Mouse (Mus musculus): ENCODE results near the gene Amn1. TPM values are rescaled to one million over a fixed set of nuclear protein-coding genes. Genes with fewer than 3 reads are reported as not detected.
"Not testable (repeated sequence)": the region's sequence is repeated elsewhere in the genome, so short reads cannot be mapped to it uniquely, and the experiment has no call there.

Gene Amn1
- total RNA-seq (2021), result 10 to 100 TPM; 21.2 to 30.3 TPM

DNA sequence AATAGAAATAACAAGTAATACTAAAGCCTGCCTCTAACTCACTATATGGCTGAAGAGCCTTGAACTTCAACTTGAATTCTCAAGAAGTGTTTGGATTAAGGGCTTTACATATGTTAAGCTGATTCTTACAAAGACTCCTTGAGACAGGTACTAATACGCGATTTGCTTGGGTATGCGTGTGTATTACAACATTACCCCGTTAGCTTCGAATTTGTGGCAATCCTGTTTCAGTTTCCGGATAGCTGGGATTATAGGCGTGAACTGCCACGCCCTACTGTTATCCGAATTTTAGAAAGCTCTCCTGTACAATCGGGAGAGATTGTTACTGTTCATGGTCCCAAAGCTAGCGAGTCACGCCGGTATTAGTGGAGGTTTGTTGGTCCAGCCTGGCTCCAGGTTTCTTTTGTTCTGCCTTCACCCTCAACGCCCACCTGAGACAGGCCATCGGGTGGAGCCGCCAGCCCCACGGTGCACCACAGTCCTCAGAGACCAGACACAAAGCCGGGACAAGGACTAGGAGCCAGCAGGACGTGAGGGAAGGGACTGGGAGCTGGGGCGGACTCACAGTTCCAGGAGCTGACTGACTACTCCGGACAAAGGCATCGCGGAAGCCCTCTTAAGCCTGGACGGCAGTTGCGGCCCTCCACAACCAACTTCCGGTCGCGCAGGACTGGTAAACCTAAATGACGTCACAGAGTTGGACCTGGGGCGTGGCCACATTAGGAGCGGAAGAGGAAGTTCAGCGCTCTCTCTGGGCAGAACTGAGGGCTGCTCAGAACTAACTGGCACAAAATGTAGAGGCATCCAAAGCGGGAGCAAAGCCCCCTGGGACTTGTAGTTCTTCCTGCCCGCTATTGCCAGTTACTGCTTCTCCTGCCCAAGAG lies at the start of gene Amn1:
Gene Amn1 (minus strand): TSS at position 672 of the 884 bp plus-strand sequence.
- peak; percentile 97 for DNase-seq
- intact Hi-C loops (cut with DNase I), result loop anchor here (1.0 to 2.0 kb wide), 2 partner anchors 47 to 121 kb away; partner anchors contain the start of gene Resf1

DNA sequence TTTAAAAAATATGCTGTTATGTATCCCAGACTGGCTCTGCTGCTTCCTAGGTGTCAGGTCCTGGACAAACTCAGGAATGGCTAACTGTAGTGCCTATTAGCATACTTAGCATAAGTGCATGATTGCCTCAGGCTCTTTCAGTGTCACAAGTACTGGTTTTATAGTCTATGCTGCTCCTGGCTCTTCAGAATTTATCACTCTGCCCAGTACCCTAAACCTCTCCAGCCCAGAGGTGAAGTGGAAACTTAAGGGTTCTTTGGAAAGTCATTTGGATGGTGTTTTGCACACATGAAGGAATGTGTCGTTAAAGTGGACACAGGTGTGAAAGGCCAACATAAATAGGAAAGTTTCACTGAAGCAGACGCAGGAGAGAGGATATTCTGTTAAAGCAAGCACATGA lies 48.3 kb upstream of the Amn1 start:
- intact Hi-C loops (cut with DNase I), result no loop called here

DNA sequence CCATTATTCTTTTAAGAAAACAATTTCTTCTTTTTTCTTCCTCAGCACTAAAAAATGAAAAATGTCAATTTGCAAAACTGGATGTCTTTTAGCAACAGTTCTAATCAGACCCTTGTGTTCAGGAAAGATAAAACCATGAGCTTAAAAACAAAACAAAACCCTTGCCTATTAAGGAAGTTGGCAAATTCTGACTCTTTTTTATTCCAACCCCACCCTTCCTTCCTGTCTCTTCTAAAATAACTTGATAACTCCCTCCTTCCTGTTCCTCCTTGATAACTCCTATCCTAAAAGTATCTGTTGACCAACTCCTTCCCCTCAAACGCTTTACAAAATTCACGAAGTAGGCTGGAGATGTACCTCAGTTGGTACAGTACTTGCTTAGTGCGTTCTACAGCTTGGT lies 45.4 kb upstream of the Amn1 start:
- intact Hi-C loops (cut with DNase I), result no loop called here
- DNase-seq, result no peak

More for the DNA sequence above, 48.3 kb upstream of the Amn1 start:
- no peak for DNase-seq

GRCm38 (mm10) chr6:149224751-149225150 lies 36.2 kb upstream of the Amn1 start:
- intact Hi-C loops (cut with DNase I), result no loop called here

GRCm38 (mm10) chr6:149221296-149221695 lies 32.8 kb upstream of the Amn1 start:
- DNase-seq, result no peak
- intact Hi-C loops (cut with DNase I), result no loop called here

More at GRCm38 (mm10) chr6:149224751-149225150, 36.2 kb upstream of the Amn1 start:
- no peak for DNase-seq

DNA sequence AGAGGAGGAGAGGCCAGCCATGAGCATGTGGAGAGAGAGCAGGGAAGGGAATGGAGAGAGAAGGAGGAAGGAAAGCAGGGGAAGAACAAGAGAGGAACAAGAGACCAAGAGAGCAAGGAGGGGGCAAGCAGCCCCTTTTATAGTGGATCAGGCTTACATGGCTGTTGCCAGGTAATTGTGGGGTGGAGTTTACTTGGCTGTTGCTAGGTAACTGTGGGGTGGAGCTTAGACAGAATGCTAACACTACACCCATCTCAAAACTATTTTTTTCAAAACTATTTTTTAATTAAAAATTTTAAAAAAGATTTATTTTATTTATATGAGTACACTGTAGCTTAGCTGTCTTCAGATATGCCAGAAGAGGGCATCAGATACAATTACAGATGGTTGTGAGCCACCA lies 10.1 kb upstream of the Amn1 start:
- no peak for DNase-seq
- intact Hi-C loops (cut with DNase I), result no loop called here

GRCm38 (mm10) chr6:149197116-149197515 lies 8.6 kb upstream of the Amn1 start:
- intact Hi-C loops (cut with DNase I), result no loop called here
- no peak for DNase-seq

- peak; percentile 40 to 50 for DNase-seq
- intact Hi-C loops (cut with DNase I), result no loop called here
Observed at GRCm38 (mm10) chr6:149193276-149193905, 4.9 kb upstream of the Amn1 start.

GRCm38 (mm10) chr6:149191951-149192350 lies 3.4 kb upstream of the Amn1 start:
- DNase-seq; intact Hi-C loops (cut with DNase I): not testable (repeated sequence)

DNA sequence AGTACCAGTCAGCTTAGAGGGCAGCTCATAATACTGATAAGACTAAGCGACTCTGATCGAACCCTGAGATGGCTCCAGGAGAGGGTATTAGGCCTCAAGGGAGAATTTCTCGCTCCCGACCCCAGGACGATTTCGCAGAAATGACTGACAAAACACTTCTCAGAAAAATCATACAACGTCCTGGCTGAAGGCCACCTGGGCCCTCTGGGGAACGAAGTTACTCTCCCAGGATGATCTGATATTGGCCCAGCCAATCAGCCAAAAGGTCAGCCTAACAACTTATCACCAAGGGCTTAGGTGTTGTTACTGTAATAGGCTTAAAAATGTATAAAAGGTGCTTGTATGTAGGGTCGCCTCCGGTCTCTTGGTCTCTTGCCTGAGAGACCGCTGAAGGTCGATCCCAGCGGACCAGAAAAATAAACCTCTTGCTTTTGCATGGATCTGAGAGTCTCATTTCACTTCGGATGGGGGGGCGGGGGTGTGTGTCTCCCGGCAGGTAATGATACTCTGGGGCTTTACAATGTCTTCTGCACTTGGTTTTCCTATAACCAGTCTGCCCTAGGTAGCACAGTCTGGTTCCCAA lies 919 bp upstream of the Amn1 start:
- no peak for DNase-seq
- intact Hi-C loops (cut with DNase I), result loop anchor here (2.0 kb wide), 1 partner anchor 49 kb away; no protein-coding TSS in a partner anchor

- intact Hi-C loops (cut with DNase I), result loop anchor here (1.0 to 2.0 kb wide), 2 partner anchors 48 to 120 kb away; partner anchors contain the start of gene Resf1
- DNase-seq, result no peak
Observed at GRCm38 (mm10) chr6:149188925-149189257, 379 bp upstream of the Amn1 start.

DNA sequence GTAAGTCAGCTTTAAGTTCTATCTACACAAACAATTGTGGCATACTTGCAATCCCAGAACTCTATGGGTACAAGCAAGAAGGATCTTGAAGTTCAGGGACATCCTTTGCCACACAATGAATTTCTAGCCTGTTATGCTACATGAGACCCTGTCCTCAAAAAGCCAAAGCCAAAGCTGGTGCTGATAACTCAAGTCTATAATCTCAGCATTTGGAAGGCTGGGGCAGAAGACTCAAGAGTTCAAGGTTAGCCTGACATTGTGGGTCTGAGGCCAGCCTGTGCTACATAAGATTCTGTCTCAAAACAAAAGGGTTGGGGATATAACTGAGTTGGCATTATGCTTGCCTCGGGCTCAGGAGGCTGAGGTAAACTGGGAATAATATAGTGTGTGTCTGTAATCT lies 1.1 kb downstream of the Amn1 start:
- intact Hi-C loops (cut with DNase I), result no loop called here
- DNase-seq, result no peak

DNA sequence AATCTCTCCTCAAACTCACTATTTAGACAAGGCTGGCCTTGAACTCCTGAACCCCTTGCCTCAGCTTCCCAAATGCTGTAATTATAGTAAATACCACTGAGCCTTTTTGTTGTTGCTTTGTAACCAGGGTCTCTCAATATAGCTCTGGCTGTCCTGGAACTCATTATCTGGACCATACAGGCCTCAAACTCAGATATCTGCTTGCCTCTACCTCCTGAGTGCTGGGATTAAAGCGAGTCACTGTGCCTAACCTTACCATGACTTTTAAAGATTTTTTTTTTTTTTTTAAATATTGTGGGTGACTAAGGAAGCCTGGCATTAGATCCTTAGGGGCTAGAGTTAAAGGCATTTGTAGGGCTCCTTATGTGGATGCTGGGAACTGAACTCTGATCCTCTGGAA lies 4.5 kb downstream of the Amn1 start:
- no peak for DNase-seq
- intact Hi-C loops (cut with DNase I), result no loop called here

DNA sequence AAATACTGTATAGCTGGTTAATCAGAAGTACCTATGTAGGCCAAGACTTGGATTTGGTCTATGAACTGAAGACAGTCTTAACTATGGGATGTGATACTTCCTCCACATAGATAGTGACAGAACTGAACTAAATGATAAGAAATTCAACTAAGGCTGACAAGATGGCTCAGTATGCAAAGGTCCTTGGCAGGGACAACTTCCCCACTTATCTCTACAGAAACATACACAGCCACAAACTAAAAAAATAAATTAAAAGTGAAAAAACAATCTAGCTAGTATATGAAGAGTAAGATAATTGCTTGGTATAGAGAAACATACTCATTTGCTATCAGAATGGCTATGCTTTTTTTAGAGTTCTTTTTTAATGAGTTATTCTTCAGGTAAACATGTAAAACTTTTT lies 9.4 kb downstream of the Amn1 start:
- intact Hi-C loops (cut with DNase I), result no loop called here
- DNase-seq, result no peak

- intact Hi-C loops (cut with DNase I), result no loop called here
- DNase-seq, result peak; percentile 74 to 77
Observed at GRCm38 (mm10) chr6:149174932-149175570, 13.5 kb downstream of the Amn1 start.

- DNase-seq, result peak; percentile 43 to 45
- intact Hi-C loops (cut with DNase I), result no loop called here
Observed at GRCm38 (mm10) chr6:149173831-149174625, 14.5 kb downstream of the Amn1 start.

- DNase-seq; intact Hi-C loops (cut with DNase I): not testable (repeated sequence)
Observed at GRCm38 (mm10) chr6:149169965-149170364, 18.5 kb downstream of the Amn1 start.

- intact Hi-C loops (cut with DNase I), result no loop called here
- DNase-seq, result no peak
Observed at GRCm38 (mm10) chr6:149168436-149168835, 20.1 kb downstream of the Amn1 start.

- intact Hi-C loops (cut with DNase I), result no loop called here
- no peak for DNase-seq
Observed at GRCm38 (mm10) chr6:149167672-149168071, 20.8 kb downstream of the Amn1 start.

GRCm38 (mm10) chr6:149167038-149167437 lies 21.5 kb downstream of the Amn1 start:
- DNase-seq, result peak; percentile 67 to 72
- intact Hi-C loops (cut with DNase I), result not testable (repeated sequence)

All from heart, postnatal 10 days (tissue).